Mouse (Mus musculus): ENCODE data around the gene Bud23.
A peak's percentile ranks its signal among the peaks of the same experiment; 100 is the strongest.

Bud23 gene

DNA sequence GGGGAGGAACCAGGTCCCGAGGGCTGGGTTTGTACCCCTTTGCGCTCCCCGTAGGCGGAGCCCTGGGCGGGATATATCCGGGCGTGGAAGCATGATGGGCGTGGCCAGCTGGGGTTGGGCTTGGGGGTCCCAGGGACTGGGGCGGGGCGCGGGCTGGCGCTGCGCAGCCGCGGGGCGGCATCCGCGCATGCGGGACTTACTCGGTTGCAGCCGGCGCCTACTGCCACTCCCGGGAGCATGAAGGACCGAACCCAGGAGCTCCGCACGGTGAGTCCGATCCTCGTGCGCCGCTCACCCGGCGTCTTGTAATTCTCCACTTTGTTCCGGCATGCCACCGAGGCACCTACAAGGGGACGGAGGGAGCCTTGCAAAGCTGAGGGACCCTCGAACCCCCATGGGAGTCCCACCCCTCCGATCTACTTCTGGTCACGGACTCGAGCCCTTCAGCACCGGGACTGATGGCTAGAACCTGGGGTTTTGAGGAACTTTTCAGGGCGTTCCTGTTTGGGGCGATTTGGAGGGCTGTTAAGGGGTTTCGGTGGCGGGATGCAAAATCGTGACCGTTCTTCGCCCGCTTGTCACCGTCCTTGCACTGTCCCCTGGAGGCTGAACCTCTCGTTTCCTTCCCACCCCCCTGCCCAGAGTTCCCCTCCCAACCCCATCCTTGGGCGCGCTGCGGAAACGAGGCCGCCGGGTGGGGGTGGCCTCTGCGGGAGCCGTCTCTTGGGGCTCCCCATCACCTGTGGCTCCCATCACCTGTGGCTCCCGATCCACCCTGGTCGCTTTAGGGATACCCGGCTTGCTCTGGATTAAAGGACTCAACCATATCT is 41.2 kb downstream of the Bud23 start, which contains the start of gene Stx1a:
Gene Stx1a (plus strand): TSS at position 139 of the 830 bp plus-strand sequence.
- DNase-seq (ENCODE audit: low read depth, low spot score): peak; percentile 89

DNA sequence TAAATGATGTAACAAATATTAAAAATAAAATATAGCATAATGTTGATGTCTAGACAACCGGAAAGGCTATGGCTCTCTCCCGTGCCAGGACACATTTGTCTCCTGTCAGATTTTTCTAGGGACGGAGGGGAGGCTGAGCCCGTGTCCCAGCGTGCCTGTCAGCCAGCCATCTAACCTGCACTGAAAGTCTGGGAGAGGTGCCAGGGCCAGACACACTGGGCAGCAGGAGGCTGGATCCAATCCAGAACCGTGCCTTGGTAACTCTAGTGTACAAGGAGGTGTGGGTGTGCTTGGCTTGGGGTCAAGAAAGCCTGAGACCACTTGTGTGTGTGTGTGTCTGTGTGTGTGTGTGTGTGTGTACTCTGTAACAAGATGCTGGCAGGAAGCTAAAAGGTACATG is 42.9 kb downstream of the Bud23 start:
- no peak for DNase-seq (ENCODE audit: low read depth, low spot score)

DNA sequence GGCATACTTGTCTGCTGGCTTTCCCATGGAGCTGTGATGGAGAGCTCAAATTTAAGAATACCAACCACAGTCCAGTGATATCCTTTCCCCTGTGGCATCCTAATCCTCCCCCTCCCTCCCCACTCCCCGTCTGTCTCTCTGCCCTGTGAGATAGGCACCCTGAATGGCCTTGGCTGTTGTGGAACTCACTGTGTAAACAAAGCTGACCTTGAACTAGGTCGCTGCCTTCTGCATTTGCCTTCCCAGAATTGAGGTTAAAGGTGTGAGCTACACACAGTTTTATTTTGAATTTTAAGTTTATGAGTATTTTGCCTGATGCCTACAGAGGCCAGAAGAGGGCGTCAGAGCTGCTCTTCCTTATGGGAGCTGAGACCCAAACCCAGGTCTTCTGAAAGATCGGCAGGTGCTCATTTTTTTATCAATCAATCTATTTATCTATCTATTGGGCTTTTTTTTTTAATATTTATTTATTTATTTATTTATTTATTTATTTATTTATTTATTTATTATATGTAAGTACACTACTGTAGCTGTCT is 48.5 kb downstream of the Bud23 start:
- no peak for DNase-seq (ENCODE audit: low read depth, low spot score)

DNA sequence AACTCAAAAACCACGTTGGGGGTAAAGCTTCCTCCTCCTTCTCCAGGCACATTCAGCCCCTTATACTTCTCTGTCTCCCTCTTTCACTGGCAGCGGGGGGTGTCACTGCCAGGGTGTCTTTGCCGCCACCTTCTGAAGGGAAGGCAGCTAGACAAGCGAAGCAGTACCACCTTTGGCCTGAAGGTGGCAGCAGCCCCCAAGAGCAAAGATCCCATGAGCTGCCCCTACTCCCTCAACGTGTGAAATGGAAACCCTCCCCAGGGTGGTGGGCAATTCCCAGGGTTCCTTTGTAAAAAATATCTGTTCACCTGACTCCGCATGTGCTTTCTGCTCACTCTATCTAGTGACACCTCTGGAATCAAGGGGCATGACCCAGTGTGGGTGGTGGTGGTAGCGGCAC is 49.3 kb downstream of the Bud23 start:
- DNase-seq (ENCODE audit: low read depth, low spot score): peak; percentile 66

DNA sequence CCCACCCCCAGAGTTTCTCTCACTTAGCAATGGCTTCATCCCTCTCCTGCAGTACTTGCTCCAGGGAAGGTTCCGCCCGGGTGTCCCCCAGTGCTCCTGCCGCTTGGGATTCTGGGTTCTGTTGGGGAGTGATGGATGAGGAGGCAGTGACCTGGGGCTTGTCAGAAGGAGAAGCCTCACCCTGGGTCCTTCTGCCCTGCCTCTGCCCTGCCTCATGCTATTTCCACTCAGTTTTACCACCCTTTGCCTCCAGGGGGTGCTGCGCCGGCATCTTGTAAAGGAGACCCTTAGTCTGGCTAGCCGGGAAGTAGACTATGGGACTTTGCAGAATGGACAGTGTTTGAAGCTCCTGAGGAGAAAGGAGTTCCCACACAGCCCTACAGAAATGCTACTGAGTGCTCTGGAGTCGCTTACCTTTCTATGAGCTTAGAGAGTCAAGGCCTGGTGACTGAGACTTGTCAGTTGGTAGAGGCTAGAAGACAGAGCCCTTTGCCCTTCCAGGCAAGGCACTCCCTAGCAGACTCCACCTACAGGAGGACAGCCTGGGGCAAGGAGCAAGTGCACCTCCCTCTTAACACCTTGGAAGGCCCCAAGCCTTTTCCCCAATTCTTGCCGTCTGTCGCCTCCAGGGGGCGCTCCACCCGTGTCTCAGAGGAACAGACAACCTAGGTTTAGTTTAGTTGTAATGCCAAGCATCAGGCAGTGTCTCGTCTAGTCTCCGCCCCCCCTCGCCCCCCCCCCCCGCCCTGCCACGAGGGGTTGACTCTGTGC is 51.9 kb downstream of the Bud23 start:
- DNase-seq (ENCODE audit: low read depth, low spot score): peak; percentile 56

DNA sequence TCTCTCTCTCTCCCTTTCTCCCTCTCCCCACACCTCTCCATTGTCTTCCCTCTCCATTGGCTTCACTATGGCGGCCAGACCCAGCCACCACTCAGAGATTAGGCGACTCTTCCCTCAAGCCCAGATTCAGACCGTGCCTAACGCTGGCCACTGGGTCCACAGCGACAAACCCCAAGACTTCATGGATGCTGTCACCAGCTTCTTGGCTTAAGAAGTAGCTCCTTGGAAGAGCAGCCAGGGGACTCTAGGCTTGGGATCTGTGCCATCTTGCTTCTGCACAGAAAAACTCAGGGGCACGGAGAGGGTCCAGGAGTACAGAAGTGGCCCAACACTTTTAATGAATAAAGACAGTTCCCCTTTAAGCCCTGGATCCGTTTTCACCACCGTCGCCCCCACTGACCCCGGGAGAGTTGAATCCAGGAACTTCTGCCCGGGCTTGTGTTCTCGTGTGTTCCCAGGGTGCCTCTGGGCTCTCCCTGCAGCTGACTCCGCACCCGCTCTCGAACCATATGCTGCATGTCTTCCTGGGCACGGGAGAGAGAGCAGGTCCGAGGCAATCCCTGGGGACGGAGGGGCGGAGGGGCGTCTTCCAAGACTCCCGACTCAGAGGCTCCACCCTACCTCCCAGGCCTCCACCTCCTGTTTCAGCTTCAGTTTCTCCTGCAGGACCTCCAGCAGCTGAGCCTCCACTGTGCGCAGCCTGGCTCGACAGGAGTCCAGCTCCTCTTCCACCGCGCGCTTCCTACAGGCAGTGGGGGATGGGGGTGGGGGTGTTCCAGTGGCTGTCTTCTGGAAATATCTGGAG is 52.7 kb downstream of the Bud23 start:
- DNase-seq (ENCODE audit: low read depth, low spot score): no peak

DNA sequence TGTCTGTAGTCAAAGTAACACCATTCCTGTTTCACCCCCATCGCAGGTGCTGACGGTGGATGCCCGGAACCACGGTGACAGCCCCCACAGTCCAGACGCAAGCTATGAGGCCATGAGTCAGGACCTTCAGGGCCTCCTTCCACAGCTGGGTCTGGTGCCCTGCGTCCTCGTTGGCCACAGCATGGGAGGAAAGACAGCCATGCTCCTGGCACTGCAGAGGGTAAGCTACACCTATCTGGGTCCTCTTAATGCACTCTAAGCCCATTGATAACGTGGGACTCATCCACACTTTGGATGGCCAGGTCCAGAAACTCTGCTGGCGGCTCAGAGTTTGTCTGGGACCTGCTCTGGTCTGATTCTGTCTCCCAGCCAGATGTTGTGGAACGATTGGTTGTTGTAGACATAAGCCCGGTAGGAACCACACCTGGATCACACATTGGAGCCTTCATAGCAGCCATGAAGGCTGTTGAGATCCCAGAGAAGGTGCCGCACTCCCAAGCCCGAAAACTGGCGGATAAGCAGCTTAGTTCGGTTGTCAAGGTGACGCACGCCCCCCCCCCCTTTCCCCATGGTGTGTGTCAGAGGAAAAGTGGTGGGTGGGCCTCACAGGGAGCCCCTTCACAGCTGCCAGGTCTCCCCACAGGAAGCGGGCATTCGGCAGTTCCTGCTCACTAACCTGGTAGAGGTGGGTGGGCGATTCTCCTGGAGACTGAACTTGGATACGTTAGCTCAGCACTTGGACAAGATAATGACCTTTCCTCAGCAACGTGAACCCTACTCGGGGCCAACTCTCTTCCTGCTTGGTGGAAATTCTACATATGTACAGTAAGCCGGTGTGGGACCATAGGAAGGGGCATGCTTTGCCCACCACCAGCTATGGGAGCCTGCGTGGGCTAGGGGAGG is 53.7 kb downstream of the Bud23 start:
- no peak for DNase-seq (ENCODE audit: low read depth, low spot score)

DNA sequence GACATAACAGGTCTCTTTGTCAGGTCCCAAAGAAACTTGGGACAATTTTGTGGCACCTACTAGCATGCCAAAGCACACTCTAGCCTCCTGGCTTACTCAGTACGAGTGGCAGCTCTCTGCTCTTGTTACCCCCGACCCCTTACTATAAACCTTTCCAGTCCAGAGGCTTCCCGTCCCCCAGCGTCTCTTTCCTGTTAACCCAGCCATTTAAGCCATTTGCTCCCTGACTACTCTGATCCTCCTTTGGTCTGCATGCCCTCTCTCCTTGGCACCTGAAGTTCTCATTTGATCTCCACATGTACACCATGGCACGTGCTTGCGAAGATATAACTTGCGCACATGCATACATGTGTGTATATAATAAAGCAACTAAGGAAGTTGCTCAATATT is 54.4 kb downstream of the Bud23 start:
- no peak for DNase-seq (ENCODE audit: low read depth, low spot score)

DNA sequence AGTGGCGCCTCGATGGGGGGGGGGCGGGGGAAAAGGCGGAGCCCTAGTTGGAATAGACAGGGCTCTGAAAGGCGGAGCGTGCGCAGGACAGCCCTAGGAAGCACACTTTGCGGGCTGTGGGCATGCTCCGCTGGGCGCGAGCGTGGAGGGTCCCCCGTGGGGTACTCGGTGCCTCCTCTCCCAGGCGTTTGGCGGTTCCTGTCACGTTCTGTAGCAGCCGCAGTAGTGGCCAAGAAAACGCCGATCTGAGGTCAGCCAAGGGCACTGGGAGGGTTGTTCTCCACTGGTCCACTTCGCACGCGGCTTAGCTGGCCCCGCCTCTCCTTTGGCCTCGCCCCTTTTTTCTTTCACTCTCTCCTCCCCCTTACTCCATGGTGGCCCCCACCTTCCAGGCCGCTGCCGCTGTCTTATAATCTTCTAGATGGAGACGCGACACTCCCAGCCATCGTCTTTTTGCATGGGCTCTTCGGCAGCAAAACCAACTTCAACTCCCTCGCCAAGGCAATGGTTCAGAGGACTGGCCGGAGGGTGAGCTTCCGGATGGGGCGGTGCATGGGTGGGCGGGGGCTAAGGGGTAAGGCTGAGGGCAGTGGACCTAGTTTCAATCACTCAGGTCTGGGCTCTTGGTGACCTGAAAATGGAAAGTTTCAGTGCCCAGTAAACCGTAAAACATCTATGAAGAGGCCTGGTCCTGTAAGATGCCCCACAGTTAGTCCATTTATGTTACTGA is 55.0 kb downstream of the Bud23 start:
- DNase-seq (ENCODE audit: low read depth, low spot score): peak; percentile 73

DNA sequence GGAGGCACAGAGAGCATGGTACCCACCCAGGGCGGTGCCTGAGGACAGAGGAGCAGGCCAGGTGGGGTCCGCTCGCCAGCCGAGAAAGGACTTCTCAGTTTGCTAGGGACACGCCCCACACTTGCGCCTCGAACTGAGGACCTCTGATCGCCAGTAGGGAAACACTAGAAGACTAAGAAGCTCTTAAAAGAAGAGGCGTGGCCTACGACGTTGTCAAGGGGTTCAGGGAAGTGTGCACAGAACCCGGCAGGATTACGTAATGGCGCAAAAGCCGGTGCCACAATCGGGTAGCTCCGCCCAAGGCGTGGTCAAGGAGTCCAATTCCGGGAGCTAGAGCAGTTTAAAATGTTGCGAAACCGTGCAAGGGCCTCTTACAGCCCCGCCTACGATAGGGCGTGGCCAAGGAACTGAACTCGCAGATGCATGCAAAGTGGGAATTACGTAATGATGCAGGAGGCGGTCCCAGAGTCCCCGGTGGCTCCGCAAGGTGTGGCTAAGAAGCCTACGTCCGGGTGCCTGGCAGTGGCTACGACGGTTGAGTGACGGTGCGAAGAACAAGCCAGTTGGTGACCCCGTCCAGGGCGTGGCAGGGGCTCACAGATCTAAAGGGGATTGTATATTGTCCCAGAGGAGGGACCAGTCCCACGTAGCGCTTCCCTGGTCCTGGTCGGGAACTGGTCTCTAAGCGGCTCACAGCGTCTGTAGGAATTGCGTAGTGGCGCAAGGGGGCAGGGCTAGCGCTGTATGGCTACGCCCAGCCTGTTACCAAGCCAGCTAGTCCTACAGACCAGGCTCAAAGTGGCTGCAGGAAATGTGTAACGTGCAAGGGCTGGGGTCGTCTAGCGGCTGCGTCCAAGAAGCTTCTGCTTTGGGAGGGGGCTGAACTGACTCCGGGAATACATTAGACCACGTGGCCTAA is 55.8 kb downstream of the Bud23 start, which contains the start of gene Abhd11:
Gene Abhd11 (plus strand): TSS at position 482 of the 919 bp plus-strand sequence.
- DNase-seq (ENCODE audit: low read depth, low spot score): peak; percentile 100

DNA sequence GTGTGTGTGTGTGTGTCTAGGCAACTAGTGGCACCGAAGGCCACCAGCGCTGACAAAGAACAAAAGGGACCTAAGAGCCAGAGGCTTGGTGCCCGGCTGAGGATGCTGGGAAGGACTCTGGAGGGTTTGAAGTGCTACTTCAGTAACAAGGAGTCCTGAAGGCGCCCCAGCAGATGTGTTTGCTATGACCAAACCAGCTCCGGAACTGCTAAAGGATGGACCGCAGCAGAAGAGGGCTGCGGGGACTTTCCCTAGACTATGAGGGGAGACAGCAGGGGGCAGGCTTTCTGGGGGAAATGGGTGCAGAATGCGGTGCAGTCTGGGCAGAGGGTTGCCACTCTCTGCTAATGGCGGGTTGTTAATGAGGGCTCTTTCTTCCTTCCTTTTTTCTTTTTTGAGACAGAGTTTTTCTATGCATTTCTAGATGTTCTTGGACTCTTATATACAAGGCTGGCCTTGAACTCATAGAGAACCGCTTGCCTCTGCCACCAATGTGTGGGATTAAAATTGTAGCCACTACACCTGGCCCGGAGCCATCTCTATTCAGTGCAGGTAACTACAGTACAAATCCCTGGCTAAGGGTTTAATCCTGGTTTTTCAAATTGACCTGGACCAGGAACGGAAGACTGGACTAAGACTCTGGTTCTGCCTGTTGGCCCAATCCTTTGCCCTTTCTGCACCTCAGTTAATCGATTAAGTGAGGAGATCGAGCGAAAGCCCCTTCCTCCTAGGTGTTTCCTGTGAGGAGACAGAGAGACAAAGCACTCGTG is 56.8 kb downstream of the Bud23 start:
- DNase-seq (ENCODE audit: low read depth, low spot score): no peak

Measured in embryo, embryonic 11.5 days (tissue).